Mouse (Mus musculus): ENCODE measurements around the gene Artn. TPM values are rescaled to one million over a fixed set of nuclear protein-coding genes. Genes with fewer than 3 reads are reported as not detected.

The Artn gene
- polyA plus RNA-seq (2015; fragmentation: Nextera tagmentation; extraction: Ambion mirVana): 0.05 and 0.30 TPM in 2 replicates

DNA sequence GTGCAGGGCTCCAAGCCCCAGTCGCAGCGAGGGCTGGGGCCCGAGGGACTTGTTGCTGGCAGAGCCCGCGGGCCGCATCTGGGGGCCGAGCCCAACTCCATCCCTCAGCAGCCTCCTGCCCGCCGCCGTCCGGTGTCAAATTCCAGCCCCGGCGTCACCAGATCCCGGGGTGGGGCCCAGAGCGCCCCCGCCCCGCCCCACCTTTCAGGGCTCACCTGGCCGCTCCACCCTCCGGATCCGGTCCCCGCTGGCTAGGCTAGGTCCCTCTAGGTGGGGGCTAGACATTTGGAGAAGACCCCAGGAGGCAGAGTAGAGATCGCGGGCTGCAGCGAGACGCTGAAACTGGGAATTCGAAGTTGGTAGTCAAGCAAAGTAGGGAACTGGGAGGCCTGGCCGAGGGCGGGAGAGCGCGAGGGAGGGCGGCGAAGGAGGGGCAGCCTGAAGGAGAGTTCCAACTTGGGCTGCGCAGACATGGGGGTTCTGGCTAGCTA is at the start of gene Artn:
Gene Artn, minus strand, starts transcription at position 373 of the 491 bp plus-strand sequence.
- no peak for DNase-seq (ENCODE audit: low spot score)

DNA sequence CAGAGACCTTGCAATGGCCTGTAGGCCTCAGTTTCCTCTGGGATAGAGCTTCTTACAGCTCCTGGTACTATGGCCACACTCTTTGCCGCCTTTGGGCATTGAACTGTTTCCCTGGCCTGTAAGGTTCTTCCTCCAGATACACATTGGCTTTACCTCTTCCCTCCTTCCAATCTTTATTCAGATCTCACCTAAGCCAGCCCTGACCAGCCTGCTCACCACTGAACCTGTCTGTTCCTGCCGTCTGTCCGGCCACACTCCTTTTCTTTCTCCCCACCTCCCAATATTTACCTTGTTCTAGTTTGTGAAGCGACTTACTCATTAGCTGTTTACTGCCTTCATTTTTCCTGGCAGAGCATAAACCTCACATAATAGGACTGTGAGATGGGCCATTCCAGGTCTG is 49.6 kb upstream of the Artn start:
- no peak for DNase-seq (ENCODE audit: low spot score)

DNA sequence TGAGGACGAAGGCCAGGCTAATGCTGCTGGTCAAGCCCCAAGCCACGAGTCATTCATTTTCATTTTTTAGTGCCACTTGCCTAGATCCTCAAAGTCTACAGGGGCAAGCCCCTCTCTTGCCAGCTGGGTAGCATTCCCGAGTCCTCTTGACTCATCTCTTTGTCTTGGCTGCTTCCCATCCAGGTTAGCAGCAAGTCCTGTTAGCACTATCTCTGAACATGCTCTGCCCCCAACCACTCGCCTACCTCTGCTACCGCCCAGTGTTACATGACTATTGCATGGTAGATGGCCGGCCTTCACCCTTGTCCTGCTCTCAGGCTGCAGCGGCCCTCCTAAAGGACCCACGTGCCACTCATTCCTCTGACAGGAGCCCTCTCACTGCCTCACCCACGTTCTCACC is 48.7 kb upstream of the Artn start:
- no peak for DNase-seq (ENCODE audit: low spot score)

DNA sequence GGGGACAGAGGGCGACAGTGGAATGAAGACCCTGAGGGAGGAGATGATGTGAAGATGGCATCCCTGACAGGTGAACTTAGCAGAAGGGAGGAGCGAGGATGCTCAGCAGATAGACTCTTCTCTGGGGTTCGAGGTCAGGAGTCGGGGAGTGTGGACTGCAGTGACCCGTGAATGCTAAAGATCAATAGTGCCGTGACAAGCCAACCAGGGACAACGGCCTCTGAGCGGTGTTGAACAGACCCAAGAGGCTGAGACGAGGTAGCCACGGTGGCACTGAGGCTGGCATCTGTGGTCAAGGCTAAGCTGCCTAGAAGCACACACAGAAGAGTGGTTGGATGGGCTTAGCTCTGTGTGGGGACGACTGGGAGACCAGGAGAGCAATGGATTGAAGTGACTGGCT is 48.3 kb upstream of the Artn start:
- DNase-seq (ENCODE audit: low spot score): no peak

DNA sequence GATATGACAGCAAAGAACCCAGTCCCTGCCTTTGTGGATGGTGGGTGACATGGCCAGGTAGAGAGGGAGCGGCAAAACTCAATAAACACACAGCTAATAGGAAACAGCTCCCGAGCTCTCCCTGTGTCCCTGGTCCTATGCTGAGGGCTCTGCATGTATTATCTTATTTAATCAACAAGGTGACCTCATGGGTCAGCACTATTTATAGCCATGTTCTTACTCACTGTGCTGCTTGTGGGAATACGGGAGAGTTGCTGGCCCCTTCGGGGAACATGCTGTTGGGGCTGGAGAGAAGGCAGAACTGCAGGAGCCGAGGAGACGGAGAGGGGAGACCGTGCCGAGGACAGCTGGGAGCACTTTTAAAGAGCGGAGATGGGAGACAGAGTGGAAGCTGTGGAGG is 47.8 kb upstream of the Artn start:
- no peak for DNase-seq (ENCODE audit: low spot score)

DNA sequence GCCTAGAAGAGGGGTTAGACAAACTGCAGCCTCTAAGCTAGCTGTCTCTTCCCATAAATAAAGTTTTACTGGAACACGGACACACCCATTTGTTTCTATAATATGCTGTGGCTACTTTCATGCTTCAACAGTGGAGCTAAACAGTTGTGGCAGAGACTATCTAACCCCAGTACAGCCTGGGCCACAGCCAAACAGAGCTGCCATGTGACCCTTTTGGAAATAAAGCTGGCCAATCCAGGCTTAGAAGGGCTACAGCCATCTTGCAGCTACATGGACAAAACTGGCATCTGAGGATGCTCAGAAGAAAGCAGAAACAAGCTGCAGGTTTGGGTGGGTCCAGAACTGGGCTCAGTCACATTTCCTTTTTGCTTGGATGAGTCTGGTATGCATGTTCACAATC is 46.3 kb upstream of the Artn start:
- no peak for DNase-seq (ENCODE audit: low spot score)

DNA sequence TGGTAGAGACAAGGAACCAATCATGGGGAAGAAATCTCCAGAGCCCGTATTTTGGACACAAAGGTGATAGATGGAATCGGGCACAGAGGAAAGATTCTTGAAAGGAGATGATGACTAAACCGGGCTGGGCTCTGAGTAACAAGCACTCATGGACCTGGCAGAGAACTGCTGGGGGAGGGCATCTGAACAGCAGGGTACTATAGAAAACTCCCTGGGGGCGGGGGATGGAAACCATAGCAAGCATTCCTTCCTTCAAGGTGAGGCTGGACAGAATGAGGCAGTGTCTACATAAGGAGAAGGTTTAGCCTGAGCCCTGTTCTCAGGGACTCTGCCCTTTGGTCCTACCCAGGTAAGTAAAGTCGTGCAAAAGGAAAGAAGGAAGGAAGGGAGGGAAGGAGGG is 45.2 kb upstream of the Artn start:
- DNase-seq (ENCODE audit: low spot score): no peak

DNA sequence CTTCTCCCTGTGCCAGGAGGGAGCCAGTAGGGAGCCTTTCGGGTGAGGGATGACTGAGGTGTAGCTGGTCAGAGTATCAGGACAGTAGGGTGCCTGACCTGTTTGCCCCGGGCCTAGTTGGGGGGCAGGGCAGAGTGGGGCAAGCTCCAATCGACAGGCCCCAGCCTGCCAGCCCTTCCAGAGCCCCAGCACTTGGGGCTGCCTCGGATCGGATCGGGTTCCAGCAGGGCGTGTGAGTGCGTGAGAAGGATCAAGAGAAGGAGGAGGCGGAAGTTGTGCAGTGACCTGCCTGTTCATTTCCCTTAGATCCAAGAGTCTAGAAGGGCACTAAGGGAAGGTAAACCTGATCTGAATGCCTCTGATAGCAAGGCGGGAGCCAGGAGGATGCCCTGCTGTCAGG is 43.4 kb upstream of the Artn start:
- no peak for DNase-seq (ENCODE audit: low spot score)

DNA sequence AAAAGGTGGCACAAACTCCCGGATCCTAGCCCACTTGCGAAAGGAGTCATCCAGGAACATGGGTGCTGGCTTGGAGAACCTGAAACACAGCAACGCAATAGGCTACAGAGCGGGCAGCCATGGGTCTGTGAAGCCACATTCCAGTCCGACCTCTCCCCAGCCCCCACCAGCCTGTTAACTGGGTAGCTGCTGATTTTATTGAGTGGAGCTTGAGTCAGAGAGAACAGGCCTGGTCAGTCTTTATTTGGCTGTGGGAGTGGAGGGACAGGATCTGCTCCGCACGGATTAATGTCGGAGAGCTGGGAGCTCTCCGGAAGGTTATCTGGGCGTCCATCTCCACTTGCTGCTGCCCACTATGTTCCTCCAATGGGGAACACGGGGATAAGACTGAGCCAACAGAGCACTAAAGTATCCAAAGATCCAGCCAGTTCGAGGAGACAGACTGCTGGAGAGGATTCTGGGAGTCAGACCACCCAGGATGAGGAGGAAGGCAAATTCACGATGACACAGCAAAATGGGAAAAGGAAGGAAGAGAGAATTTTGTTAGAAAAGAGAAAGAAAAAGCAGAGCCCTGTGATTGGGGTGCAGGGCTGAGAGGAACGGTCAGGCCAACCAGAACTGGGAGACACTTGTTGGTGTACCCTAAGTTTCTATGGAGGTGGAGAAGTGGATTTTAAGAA is 34.9 kb upstream of the Artn start:
- no peak for DNase-seq (ENCODE audit: low spot score)

DNA sequence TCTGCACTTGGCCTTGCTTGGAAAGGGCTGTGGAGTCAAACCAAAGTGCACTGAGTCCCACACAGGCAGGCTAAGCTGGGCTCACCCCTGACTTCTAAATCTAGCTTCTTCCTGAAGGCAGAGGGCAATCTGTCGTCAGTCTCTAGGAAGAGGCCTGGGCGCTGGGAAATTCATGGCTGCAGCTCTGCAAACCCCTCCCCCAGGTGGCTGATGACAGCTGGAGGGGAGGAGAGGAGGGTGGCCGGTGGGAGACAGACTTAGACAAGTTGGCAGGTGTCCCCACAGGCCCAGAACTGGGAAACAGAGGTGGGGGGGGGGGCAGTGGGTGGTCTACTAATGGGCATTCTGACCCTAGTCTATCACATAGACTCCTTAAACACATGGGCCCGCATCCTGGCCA is 27.9 kb upstream of the Artn start:
- DNase-seq (ENCODE audit: low spot score): no peak

DNA sequence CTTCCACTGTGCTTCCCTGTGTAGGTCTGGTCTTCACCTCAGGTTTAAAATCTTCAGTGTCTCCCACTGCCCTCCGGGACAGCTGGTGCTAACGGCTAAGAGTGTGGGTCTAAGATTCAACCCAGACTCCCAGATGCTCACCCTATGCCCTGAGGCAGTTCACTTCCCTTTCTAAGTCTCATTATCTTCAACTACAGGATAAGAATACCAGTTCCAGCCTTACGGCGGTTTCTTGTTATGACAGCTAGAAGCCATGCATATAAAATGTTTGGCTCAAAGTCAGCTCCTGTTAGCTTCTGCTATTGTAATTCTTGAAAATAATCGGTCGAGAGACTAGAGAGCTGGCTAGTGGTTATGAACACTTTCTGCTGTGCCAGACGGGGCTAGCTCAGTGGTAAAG is 17.9 kb upstream of the Artn start:
- DNase-seq (ENCODE audit: low spot score): no peak

DNA sequence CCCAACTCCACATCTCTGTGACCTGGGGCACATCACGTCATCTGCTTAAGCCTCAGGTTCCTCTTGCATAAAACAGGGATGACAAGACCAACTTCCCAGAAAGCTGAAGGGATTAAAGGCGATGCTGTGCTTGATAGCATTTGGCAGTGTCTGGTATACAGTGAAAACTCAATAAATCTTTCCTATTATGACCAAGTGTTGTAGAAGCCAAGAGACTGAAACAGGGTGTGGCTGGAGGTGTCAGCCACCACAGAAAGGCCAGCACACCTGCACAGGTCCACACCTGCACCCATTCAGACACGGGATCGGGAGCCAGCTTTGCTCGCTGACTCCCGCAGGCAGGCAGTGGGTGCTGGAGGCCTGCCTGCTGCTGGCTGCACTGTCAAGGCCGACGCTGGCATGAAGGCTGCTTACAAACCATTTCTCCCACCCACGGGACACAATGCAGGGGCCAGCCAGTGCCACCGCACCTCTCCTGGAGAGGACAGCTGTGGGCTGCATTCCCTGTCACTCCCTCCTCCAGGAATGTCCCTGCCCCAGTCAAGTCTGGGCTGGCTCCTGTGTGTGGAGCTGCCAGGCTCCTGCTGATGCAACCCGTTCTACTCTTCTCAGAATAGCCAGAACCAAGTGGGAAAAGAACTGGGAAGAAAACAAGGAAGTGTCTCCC is 17.2 kb upstream of the Artn start:
- no peak for DNase-seq (ENCODE audit: low spot score)

DNA sequence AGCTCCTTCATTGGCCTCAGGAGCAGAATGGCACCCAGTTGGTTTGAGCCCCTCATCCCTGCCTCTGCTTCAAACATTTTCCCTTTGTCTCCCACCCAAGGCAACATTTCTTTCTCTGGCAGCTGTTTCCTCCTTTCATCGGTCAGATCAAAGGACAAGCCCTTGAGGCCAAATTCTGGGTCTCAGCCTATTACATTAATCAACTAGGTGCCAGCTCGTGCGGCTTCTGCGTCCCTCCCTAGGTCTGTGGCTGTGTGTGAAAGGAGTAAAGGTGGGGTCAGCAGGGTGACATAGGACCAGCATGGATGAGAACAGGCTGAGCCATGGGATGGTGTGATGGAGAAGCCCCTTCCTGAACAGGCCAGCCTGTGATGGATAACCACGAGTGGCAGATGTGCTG is 13.8 kb upstream of the Artn start:
- no peak for DNase-seq (ENCODE audit: low spot score)

DNA sequence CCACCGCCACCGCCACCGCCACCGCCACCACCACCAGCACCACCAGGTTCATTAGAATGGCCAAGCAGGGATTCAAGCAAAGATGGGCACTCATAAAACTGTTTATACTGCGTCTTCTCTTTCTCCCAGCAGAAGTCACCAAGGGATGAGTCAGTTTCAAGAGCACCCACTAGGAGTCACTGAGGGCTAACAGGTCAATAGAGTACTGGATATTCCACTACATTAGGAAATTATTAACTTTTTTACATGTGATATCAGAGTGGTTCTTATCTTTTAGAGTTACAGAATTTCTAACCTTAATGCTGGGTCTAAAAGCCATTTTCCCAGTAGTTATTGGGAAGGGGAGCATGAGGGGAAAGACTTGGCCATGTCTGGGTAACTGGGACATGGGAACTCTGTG is 7.4 kb upstream of the Artn start:
- DNase-seq (ENCODE audit: low spot score): no peak

DNA sequence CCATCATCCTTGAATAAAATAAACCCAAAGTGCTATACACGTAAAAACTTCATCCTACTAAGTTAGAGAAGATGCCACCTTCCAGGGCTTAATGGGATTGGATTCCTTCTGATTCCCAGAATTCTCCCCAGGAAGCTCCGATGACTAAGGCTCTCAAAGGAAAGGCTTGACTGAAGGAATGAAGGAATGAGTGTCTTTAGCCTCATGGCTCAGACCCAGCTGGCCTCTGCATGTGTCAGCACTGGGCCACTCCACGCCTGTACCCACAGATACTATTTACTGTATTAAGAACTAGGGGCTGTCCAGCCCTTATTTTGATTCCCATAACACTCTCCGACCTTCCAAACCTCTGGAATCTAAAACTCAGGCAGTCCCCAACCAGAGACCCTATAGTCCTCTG is 4.5 kb upstream of the Artn start:
- no peak for DNase-seq (ENCODE audit: low spot score)

DNA sequence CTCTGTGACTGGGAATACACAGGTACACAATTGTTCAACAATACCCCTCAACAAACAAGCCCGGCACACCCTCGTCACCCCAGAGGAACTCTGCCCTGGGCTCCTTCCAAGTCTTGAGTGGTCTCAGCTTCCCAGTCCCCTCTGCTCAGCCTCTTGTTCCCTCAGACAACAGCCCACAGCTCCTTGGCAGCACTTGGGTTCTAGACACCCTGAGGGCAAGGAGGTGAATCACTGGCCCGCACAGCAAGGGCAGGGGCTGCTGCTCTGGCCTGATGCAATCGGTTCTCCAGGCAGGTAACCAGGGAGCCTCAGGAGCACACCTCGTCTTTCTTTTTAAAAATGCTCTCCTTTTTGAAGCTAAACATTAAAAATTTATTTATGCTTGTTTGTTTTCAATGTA is 3.7 kb upstream of the Artn start:
- DNase-seq (ENCODE audit: low spot score): no peak

DNA sequence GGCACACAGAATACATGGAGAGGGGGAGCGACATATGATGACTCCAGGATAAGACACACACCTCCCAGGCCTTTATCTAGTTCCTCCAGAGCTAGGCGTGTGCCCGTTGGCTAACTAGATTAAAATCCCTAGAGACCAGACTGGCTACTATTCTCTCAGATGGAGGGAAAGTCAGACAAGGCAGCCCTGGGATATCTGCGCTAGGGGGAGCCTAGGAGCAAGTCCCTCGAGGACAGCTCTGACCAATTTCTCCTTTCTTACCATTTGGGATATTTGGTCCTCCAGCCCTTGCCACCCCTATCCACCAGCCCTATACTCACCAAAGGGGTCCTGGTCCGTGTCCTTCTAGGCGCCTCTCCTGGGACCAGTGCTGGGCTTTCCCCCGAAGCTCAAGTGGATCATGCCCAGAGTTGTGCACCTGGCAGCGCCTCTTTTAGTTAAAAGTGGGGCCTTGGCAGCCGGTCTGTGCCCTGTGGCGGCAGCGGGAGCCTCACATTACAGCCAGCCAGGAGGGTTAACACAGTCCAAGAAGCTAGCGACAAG is 793 bp downstream of the Artn start:
- DNase-seq (ENCODE audit: low spot score): no peak

DNA sequence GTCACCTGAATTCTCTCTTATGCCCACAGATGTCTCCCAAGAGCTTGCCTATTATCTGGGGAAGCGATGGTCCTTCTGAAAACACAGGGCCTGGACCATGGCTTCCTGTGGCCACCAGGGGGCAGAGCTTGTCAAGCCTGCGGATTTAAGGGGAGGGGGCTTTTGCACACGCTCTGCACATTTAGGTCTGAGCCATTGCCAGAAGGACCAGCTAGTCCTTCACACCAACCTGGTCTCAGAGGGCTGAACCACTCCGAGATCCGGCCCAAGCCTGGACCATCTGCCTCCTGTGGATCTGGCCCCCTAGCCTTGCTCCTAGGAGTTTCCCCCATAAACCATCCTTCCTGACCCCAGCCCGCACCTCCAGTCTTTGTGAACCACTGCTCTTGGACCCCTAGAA is 1.3 kb downstream of the Artn start:
- peak; percentile 39 for DNase-seq (ENCODE audit: low spot score)

DNA sequence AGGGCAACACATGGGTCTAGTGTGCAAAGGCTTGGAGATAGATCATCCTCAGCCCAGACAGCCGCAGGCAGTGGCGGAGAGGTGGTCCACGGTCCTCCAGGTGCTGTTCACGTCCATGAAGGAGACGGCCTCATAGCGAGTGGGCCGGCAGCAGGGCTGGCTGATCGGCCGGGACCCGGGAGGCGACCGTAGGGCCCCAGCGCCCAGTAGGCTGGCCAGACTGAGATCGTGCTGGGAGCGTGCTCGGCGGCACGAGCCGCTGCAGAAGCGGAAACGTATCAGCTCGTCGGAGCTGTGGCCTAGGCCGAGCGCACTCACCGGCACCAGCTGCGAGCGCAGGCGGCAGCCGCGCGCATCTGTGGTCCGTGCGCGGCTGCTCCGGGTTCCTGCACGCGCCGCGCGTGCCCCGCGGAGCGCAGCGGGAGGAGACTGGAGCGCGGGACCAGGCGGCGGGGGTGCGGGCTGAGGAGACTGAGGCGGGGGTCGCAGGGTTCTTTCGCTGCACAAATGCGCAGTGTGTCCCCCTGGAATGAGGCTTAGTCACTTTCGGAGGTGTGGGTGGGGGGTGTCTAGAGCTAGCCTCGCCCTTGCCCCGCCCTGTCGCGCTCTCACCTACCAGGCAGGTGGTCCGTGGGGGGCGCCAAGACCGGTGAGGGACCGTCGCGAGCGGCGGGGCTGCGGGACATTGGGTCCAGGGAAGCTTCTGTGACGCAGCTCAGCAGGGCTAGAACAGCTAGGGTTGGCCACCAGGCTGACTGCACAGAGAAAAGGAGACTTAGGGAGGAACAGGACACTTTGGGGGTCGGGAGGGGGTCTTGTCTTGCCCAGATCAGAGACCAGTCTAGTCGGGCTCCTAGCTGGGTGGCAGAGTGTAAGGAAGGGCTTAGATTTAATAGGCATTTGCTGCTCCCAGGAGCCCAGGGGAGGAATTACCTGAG is 2.7 kb downstream of the Artn start:
- peak; percentile 44 for DNase-seq (ENCODE audit: low spot score)

DNA sequence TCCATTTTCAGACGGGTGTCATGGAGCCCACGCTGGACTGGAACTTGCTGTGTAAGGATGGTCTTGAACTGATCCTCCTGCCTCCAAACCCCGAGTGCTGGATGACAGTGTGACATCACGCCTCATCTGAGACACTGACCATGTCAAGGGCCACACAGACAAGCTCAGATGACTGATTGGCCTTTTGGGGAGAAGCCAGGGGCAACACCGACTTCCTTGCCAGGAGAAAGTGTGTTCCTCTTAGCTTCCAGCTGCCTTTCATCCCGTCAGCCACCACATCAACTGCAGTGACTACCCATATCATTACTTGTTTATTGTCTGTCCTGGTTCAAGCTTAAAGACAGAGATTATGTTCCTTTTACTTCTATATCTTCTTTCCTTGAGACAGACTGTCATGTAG is 4.6 kb downstream of the Artn start:
- no peak for DNase-seq (ENCODE audit: low spot score)

DNA sequence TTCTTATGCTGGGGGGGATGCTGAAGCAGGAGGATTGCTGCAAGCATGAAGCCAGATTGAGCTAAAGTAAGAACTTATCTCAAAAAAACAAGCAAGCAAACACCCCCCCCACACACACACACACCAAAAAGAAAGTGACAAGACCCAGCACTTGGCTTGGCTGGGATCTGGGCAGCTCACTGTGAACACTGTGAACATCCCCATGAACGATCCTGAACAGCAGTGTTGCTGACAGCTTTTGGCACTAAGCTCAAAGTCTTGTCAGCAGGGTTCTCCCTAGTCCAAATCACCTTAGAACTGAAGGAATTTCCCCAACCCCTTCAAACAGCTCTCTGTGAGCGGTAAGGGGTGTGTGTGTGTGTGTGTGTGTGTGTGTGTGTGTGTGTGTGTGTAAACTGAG is 6.1 kb downstream of the Artn start:
- DNase-seq (ENCODE audit: low spot score): no peak

DNA sequence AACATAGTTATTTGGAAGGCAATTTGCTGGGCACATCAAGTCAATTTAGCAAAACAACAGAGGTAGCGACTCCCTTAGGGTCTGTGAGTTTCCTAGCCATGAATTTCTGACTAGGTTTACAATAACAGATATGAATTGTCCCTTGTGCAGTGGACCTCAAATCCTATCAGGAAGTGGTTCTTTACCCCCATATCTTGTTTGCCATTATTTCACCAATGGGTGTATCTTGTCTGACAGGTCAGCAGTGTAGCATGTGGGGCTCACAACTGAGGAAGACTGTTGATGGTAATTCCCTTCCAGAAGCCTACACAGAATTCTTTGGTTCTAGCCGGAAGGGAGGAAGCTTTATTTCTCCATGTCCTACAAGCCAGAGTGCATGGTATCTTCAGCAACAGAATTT is 8.2 kb downstream of the Artn start:
- DNase-seq (ENCODE audit: low spot score): no peak

All from thymus, postnatal 0 days (tissue).